Mouse (Mus musculus) 3T3-L1 (cell line): ENCODE results near the gene Pole4.

ENCODE experiments used
- DNase-seq: peaks from one replicate; pipeline ENCODE4 v3.0.0-alpha.2; 2015; ENCODE audit warnings: low read depth, low spot score

Pole4 gene

DNA sequence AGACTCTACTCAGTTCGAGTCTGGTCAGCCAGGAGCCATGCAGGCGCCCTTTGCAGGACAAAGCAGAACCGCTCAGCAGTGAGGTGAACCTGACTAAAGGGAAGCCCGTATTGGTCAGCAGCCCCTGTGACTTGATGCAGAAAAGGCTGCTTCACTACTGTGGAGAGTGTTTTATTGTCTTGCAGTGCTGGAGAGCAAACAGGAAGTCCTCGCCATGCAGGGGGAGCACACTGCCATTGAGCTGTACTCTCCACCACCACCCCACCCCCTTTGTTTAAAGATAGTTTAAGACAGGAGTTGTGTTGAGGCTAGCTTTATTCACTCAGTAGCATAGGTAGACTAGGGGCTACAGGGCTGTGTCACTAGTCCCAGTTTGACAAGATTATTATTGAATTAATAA, at the start of gene Pole4:
TSS of gene Pole4 (minus strand) at position 145 of the 400 bp plus-strand sequence.
- DNase-seq: no peak

DNA sequence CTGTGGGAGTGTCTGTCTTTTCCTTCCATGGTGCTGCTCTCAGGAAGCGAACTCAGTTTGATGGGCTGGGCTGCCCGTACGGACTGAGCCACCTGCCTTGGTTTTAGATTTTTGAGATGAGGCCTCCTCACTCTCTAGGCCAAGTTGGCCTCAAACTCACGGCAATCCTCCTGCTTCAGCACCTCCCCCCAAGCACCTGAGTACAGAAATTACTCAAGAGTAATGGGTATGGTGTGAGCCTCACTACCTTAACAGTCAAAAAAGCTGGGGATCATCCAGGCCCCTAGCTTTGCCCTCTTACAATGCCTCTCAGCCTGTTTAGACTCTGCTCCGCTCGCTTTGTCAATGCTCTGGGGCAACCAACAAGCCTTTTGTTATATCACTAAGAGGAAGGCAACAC, 49.6 kb upstream of the Pole4 start:
- DNase-seq: no peak

DNA sequence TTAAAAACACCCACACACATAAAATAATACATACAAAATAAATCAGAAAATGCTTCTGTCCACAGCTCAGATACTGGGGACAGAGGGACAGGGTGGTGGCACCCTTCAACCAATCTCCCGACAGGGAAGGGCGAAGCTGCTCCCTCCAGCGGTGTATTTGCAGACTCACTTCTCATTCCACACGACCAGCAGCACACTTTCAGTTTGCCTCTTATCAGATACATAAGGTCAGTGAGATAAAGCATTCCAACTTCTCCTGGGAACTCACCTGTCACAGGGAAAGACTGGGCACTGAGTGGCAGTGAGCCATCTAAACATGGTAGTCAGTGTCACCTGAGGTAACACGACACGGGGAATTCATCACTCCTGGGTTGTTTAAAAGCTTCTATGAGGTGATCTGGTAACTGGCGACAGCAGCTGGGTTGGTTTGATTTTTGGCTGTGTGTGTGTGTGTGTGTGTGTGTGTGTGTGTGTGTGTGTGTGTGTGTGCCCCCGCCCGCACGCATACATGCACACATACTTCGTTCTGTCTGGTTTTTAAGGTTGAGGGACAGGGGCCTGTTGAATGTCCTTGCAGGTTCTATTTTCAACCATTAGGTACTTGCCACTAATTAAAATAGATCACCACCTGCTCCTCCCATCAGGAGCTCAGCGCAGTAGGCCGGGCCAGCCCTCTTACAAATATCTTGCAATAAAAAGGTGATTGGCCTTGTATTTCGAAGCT, 48.6 kb upstream of the Pole4 start:
- DNase-seq: no peak

DNA sequence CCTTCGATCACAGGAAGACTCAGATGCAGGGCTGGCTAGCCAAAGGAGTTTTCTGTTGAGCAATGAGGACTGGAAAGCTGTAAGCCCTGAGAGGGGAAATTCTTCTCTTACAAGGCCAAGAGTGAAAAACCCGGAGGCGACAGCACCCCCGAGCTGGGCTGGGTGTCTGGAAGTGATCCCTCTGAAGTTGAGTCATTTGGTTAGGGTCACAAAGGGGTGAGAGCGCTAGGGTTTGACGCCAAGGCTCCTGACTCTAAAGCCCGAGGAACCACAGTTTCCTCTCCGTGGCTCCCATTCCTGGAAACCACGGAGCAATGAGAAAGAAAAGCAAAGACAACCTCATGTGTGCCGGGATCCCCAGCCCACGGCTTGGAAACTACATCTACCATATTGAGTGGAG, 47.9 kb upstream of the Pole4 start:
- DNase-seq: peak; percentile 92

DNA sequence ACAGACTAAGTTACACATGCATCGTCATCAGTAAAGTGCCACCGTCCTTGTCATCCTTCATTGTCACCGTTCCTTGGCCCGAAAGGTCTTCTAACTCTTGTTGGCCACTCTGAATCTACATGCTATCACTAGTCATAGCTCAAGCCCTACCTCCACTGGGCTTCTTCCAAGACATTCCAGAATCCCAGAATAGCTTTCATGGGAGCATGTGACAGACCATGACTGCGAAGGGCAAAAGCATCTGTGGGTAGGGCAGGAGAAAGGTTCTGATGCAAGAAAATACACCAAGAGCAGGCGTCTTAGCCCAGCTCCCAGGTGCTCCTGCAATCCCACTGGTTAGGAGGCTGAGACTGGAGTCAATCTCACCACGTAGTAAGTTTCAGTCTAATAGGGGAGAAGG, 46.6 kb upstream of the Pole4 start:
- DNase-seq: peak; percentile 87

DNA sequence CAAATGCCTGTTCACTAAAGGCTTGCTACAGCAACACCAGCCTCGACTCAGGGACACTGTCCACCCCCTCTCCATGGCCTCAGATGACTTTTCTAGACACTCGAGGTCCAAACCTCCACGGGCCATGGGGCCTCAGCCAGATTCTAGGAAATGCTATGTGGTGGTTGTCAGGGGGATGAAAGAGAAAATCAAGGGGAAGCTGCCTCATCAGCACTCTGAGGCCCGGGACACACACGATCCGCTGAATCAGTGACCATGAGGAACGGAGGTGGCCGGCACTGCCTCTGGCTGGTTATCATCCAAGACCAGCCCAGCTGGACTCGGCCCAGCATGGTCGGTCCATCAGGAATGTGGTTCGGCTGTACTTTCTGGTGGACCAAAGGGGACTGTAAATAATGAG, 45.9 kb upstream of the Pole4 start:
- DNase-seq: peak; percentile 35

DNA sequence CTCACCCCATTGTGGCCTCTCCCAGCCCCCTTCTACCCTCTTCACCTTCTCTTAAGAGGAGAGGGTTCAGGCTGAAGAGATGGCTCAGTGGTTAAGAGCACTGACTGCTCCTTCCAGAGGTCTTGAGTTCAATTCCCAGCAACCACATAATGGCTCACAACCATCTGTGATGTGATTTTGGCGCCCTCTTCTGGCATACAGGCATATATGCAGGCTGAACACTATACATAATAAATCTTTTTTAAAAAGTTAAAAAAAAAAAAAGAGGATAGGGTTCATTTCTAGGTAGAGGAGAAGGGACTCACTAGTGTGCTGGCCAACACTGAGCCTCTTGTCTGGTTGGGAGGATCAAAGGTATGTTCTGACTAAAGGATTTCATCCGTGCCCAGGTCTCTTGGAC, 44.9 kb upstream of the Pole4 start:
- no peak for DNase-seq

DNA sequence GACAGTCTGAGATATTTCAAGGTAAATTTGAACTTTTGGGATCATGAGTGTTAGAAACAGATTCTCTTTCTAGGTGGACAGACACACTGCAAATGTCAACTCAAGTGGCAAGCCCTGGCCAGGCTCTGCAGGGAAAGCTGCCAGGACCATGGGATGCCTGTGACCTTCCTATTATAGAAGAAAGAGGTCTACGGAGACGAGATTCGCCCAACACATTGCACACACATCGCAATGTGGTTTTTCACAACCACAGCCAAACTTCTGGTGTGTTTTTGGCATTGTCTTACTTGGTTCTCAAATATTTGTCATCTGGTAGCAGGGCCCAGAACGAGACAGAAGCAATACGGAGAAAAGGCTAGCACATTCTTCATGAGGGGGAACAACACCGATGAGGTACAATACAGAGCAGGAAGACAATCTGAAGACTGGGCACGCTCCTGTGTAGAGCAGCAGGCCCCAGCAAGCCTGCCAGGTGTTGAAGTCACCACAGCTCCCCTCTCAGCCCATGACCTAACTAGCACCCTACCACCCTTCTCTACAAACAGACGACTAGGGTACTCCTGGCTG, 43.0 kb upstream of the Pole4 start:
- no peak for DNase-seq

DNA sequence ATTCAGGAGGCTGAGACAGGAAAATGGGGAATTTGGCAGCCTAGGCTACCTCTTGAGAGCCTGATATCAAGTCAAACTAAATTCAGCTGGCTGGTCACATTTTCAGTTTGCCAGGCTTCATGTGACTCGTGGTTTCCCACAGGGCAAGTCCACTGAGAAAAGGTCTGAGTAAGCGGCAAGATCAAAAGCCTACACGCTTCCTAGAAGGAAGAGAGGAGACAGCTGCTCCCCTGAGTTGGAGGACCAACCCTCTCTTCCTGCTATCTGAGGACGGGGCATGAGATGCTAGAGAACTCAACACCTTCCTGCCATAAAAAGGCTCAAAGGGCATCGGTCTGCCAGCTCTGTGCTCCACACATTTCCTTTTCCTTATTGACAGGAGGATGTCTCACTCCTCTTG, 41.9 kb upstream of the Pole4 start:
- peak; percentile 77 for DNase-seq

DNA sequence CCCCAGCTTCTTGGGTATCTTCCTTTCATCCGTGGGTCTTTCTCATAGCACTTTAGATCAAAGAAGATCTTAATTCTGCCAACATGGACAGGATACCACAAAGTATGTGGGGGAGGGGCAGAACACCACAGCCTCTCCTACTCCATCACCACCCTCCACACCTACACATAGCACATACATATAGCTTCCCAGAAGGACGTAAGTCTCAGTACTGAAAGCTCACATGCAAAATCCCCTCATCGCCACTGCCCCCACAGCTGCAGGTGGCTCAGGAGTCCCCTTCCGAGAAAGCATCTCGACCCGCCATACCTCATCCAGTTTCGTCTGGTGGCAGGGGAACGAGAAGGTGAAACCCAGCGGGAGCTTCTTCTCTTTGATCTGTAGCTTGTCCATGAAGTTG, 39.4 kb upstream of the Pole4 start:
- DNase-seq: no peak

DNA sequence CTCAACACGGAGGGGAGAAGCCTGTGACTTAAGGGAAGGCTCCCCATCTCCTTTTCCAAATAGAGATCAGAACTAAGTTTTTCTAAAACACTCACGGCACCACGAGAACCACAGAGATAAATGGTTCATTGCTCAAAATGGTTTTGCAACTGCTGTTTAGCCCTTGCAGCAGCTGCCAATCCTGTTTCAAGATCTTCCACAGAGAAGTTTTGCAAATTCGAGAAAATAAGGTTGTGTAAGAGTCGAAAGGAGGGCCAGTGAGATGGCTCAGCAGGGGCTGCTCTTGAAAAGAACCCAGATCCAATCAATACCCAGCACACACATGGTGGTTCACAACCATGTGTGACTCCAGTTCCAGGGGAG, 36.3 kb upstream of the Pole4 start:
- DNase-seq: no peak

DNA sequence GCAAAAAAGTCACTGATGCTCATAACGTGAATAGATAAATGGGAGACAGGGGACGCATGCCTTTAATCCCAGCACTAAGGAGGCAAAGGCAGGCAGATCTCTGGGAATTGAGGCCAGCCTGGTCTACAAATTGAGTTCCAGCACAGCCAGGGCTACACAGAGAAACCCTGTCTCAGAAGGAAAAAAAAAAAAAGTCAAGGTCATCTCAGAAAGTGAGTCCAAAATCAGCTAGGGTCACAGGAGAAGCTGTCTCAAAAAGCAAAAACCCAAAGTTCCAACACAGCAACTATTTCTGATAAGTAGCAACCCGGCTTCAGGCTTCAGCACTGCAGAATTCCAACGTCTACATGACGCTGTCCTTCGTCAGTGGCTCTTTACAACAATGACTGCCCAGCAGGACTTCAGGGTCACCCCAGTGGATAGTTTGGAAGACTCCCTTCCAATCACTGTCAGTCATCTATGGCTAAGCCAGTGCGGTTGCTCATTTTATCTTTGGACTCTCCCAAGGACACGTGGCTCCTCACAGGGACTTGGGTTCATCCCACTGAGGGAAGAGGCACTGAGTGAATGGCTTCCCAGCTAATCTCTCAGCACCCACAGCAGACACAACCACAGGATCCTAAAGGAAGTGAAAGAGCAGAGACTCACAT, 35.8 kb upstream of the Pole4 start:
- DNase-seq: no peak

DNA sequence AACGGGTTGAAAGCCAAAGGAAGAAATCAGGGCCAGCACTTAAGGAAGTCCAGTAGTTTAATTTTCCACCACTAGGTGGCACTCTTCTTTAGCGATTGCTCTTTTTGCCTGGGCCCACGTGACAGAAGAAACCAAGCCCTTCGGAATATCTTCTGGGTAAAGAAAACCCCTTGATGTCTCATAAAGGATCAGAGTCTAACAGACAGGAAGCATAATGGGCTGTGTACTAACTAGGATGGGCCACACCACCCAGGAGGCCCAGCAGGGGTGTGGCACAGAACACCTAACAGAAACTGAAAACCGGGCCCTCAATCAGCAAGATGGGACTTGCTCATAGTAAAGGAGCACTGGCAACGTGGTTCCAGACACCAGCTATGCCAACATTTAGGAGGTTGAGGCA, 35.1 kb upstream of the Pole4 start:
- peak; percentile 83 for DNase-seq

DNA sequence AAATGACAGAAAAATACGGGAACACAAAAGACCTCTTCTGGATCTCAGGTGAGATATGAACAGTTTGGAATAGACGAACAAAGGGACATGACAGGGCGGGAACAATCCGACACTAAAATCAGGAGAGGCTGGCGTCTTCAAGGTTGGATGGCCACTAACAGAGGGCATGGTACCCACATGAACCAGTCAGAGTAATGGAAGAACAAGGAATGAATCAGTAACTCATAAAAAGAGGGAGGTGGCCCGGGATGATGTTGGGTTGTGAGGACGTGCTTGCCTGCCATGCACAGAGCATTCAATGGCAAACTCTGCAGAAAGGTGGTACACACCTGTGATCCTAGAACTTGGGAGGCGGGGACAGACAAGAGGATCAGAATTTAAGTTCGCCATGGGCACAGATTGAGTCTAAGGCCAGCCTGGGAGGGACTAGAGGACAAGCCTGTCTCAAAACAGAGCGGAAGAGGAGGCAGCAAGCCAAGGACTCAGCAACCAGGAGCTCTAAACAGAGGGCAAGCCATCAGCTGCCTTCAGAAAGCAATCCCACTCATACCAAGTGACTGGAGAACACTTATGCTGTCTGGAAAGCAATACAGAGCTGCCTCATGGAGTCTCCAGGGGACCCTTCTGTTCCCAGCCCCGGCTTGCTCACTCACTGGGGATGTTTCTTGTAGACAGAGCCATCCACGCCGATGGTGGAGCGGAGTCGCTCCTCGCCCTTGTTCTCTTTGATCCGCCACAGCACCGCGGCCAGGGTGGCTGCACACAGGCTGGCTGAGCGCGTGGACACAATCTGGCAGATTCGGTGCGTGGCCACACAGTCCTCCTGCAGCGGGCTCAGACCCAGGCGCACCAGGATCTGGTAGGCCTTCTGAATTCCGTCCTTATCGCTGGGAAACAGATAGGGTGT, 32.7 kb upstream of the Pole4 start:
- DNase-seq: no peak

DNA sequence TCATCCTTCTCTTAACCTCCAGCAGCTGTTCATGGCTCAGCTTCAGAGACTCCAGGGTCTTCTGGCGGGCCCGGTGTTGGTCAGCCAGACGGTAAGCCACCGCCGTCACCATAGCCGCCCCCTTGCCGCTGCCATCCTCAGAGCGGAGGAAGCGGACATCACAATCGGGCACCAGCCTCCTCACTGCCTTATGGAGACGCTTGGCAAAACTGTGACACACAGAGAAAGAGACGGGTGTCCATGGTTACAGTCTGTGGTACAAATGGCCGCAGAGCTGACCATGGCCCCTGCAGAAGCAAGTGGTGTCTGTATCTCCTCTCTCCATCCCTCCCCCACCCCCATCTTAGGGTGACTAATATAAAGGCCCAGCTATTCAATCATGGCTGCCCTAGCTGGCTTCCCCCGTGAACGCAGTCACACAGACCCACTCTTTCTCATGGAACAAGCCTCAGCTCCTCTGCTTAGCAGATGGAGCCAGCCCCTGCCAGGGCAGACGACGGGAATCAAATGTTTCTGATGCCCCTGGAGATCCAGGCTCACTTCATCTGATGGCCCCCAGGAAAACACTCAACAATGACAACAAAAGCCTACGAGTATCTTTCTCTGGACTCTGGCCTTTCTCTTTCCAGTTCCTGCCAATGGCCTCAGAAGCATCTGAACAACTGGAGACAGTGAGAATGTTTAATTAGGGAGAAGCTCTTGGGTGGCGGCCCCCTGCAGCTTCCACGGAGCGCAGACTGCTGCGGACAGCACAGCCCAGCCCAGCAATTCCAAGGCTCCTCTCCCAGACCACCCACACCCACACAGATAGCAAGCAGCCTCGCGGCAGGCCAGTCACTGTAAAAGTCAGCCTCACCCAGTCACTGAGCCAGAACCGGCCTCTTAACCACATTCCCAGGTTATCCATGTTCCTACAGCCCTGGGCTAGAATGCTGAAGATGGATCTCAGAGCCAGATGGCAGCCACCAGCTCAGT, 31.7 kb upstream of the Pole4 start:
- DNase-seq: no peak

DNA sequence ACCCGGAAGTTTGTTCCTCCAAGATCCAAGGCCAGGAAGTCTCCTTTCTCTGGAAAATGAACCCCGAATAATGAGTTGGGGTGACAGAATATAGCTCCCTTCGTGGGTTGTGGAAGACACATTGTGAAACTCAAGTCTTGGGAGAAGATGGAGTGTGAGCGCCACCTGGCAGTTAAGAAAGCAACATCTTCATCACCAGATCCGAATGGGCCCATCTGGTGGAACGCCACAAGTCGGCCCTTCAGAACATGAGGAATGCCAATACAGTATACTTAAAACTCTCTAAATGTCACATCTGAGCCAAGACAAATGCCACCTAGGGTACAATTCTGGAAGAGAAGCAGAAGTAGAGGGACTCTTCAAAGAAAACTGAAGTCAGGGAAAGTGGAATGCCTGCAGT, 30.2 kb upstream of the Pole4 start:
- DNase-seq: peak; percentile 57

DNA sequence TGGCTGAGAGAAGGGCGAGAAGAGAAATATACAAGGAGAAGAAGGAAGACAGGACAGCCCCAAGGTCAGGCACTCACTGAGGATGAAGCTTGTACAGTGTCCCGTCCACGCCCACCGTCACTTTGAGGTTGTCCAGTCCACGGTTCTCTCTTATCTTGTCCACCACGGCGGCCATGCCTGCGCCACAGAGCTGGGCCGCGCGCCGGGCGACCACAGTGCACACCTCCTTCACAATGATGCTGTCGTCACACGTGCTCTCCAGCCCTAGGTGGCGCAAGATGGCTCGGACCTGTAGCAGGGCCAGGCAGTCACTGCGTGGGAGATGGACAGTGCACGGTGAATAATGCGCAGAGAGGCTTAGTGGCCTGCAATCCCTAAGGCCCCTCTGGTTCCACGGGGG, 23.5 kb upstream of the Pole4 start:
- DNase-seq: no peak

DNA sequence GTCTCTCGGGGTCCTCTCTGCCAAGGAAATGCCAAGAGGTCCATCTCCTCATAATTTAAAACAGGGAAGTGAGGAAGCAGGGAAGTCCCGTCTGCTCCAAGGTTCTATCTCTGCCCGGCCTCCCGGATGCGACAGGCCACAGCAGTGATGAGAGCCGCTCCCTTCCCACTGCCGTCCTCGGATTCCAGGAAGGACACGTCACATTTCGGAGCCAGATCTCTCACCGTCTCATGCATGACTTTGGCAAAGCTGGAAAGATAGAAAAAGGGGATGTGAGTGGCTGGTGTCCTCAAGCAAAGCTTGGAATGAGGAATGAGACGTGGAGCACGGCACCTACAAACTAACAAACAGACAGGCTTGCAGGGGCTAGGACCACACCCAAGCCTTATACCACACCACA, 22.0 kb upstream of the Pole4 start:
- DNase-seq: no peak

DNA sequence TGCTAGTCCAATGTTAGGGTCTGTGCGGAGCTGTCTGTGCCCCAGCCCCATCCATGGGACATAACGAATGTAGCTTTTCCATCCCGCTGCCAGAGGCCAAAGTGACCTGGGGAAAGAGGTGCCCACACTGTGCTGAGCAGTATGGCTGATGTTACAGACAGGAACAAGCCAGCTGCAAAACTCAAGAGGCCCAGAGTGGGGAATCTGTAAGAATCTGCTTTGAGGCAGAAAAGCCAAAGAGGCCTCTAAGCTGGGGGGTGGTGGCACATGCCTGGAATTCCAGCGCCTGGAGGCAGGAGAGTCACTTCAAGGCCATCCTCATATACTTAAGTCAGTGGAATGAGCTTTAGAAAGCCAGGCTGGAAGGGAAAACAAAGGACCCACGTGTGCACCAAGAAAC, 18.2 kb upstream of the Pole4 start:
- DNase-seq: peak; percentile 75

DNA sequence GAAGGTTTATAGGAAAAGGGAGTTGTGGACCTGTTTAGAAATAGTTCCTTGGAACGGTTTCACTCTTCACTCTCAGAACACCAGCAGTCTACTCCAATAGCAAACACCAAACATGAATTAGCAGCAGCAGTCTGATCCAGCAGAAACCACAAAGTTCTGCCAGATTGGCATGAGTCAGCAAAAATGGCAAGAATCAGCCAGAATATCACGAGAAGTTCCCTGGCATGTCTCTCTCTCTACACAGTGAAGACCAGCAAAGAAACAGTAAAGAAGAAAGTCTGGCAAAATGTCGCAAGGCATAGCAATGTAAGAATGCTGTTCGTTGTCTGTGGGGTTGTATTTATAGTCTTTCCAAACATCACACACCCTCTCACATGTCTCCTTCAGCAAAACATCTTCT, 11.0 kb upstream of the Pole4 start:
- DNase-seq: peak; percentile 74

DNA sequence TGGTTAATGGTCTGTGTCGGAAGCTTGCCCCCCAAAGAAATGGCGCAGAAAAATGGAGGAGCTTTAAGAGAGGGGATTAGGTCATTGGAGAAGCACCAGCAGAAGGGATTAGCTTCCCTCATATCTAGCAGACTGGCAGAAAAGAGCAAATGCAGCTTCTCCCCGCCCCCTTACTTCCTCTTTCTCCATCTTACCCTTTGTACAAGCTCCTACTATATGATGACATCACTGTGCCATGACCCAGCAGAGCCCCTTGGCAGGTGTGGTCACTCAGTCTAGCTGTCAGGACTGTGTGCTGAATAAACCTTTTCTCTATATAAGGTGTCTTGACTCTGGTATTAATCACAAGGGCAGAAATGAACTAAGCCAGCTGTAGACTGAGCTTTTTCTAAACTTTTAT, 10.5 kb upstream of the Pole4 start:
- DNase-seq: peak; percentile 40
